Mouse (Mus musculus): ENCODE measurements around the gene Hbb-bt.

DNA sequence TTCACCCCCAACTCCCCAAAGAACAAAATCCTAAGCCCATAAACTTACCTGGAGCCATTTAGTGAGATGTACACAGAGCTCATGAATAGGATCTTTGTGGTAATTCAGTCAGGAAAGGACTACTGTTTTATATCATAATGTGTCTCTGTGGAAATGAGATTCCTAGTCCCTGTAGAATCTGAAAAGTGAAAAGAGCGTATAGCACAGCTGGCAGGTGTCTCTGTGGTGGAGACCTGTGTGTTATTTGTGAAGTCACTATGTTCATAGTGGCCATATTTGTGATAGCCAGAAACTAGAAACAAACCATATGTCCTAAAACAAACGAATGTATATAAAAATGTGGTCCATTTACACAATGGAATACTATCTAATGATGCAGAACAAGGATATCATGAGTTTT is 42.3 kb downstream of the Hbb-bt start, which contains the start of gene Olfr69:
- TF ChIP-seq CTCF (IDR thresholded peaks at IDR 0.05; ENCODE audit: borderline replicate concordance, control insufficient read depth, extremely low read depth, insufficient read depth, low read length, poor library complexity), result no peak
- TF ChIP-seq POLR2A (IDR thresholded peaks at IDR 0.05; ENCODE audit: control insufficient read depth, extremely low read depth, insufficient read depth, low read length, poor library complexity), result no peak
